Mouse (Mus musculus): ENCODE results near the gene Rnf43.
A peak's percentile ranks its signal among the peaks of the same experiment; 100 is the strongest.

Gene Rnf43

GRCm38 (mm10) chr11:87662407-87662806, at the start of gene Rnf43:
Gene Rnf43 (plus strand): TSS chr11:87662722.
- DNase-seq = peak; percentile 94 to 95

GRCm38 (mm10) chr11:87613972-87614371, 48.5 kb upstream of the Rnf43 start:
- DNase-seq = no peak

GRCm38 (mm10) chr11:87615551-87615950, 47.0 kb upstream of the Rnf43 start:
- DNase-seq = no peak

GRCm38 (mm10) chr11:87615952-87616351, 46.6 kb upstream of the Rnf43 start:
- DNase-seq = no peak

GRCm38 (mm10) chr11:87616790-87617474, 45.6 kb upstream of the Rnf43 start, which contains the start of gene Hsf5:
Gene Hsf5 (plus strand): TSS chr11:87617164.
- no peak for DNase-seq

- no peak for DNase-seq
Measured at GRCm38 (mm10) chr11:87617606-87618005, 44.9 kb upstream of the Rnf43 start.

GRCm38 (mm10) chr11:87623160-87623559, 39.4 kb upstream of the Rnf43 start:
- DNase-seq = no peak

- DNase-seq = peak in 1 of 2 experiments; percentile 65
Measured at GRCm38 (mm10) chr11:87629859-87630258, 32.7 kb upstream of the Rnf43 start.

GRCm38 (mm10) chr11:87638793-87639192, 23.7 kb upstream of the Rnf43 start:
- DNase-seq = no peak

GRCm38 (mm10) chr11:87639206-87639605, 23.3 kb upstream of the Rnf43 start:
- peak; percentile 75 to 88 for DNase-seq

- DNase-seq = no peak
Measured at GRCm38 (mm10) chr11:87642865-87643264, 19.7 kb upstream of the Rnf43 start.

GRCm38 (mm10) chr11:87654693-87655092, 7.8 kb upstream of the Rnf43 start:
- no peak for DNase-seq

GRCm38 (mm10) chr11:87659216-87659615, 3.3 kb upstream of the Rnf43 start:
- DNase-seq = no peak

GRCm38 (mm10) chr11:87662822-87663221, 300 bp downstream of the Rnf43 start:
- DNase-seq = no peak

- DNase-seq = no peak
Measured at GRCm38 (mm10) chr11:87663948-87664347, 1.4 kb downstream of the Rnf43 start.

- peak in 1 of 2 experiments; percentile 55 for DNase-seq
Measured at GRCm38 (mm10) chr11:87664521-87664920, 2.0 kb downstream of the Rnf43 start.

GRCm38 (mm10) chr11:87665224-87665623, 2.7 kb downstream of the Rnf43 start:
- DNase-seq = no peak

- no peak for DNase-seq
Measured at GRCm38 (mm10) chr11:87665658-87666057, 3.1 kb downstream of the Rnf43 start.

- no peak for DNase-seq
Measured at GRCm38 (mm10) chr11:87666256-87667035, 3.9 kb downstream of the Rnf43 start.

GRCm38 (mm10) chr11:87667107-87668090, 4.9 kb downstream of the Rnf43 start:
- DNase-seq = no peak

GRCm38 (mm10) chr11:87673282-87673681, 10.8 kb downstream of the Rnf43 start:
- no peak for DNase-seq

GRCm38 (mm10) chr11:87675606-87676005, 13.1 kb downstream of the Rnf43 start:
- no peak for DNase-seq

- DNase-seq = no peak
Measured at GRCm38 (mm10) chr11:87677756-87678155, 15.2 kb downstream of the Rnf43 start.
